Mouse (Mus musculus) left cerebral cortex, adult 8-10 months (tissue): ENCODE results near the gene Tmed11. TPM values are rescaled to one million over a fixed set of nuclear protein-coding genes. Genes with fewer than 3 reads are reported as not detected.
"Not testable (repeated sequence)": the region's sequence is repeated elsewhere in the genome, so short reads cannot be mapped to it uniquely, and the experiment has no call there.

ENCODE experiments used
- DNase-seq, 2 experiments: peaks; one replicate each; pipeline ENCODE4 v3.0.0; 2022; ENCODE audit warnings: low spot score in 2 of 2
- total RNA-seq, 4 experiments: library from RNA; stranded (reverse); gene quantifications; 2 replicates each; pipeline ENCODE4 v1.2.4; 2022

Tmed11 gene
- not detected for total RNA-seq

GRCm38 (mm10) chr5:108795263-108795662 lies at the start of gene Tmed11:
Gene Tmed11, minus strand, starts transcription at chr5:108795363.
- not testable (repeated sequence) for DNase-seq

GRCm38 (mm10) chr5:108836156-108836555 lies 41.0 kb upstream of the Tmed11 start:
- no peak for DNase-seq

DNA sequence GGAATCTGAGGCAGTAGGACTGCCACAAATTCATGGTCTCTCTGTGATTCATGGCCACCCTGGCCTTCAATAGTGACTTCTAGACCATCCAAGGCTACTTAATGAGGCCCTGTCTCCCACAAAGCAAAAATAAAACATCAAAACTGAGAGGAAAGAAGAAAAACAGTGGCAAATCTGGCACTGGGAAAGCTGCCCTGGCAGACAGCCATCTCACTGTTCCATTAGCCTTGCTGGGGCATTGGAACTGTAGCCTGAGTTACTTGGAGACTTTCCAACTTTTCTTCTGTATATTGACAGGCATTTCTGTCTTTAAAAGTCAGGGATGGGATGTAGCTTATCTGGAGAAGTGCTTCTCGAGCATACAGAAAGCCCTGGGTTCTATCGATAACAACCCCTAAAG lies 28.1 kb upstream of the Tmed11 start:
- DNase-seq = no peak

DNA sequence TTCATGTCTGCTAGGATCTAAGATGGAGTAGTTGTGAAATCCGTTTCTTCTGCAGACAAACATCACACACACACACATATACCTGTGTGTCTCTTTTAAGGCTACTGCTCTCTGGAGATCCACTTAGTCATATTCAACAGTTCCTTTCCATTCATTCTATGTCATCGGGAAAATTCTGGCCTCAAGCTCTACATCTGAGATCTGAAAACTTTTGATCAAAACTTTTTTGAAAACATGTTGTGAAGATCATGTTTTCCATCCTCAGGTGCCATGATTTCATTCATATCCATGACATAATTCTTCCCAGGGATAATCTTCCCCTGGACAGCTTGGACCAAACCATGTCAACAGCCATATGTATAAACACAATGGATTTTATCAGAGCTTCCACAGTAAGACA lies 13.6 kb upstream of the Tmed11 start, which contains the start of gene Vmn2r8:
Gene Vmn2r8 (minus strand): TSS at position 101 of the 400 bp plus-strand sequence.
- not testable (repeated sequence) for DNase-seq

DNA sequence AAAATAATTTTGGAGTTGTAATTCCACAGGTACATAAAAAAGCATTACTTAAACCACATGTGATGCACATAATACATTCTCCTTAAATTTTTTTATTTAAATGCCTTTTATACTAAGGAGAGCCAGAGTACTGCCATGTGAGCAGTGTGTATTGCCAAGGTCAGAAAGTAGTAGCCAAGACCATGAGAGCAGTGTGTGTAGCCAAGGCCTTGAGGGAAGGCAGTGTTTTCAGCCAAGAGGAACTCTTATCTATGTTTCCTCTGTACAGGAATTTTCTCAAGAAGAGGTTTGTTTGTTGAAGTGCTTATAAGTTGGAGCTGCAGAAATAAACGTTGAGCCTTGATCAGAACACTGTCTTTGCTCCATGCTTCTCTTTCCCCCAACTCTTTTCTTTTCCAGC lies 8.5 kb upstream of the Tmed11 start:
- no peak for DNase-seq

GRCm38 (mm10) chr5:108790385-108790784 lies 4.8 kb downstream of the Tmed11 start:
- not testable (repeated sequence) for DNase-seq

DNA sequence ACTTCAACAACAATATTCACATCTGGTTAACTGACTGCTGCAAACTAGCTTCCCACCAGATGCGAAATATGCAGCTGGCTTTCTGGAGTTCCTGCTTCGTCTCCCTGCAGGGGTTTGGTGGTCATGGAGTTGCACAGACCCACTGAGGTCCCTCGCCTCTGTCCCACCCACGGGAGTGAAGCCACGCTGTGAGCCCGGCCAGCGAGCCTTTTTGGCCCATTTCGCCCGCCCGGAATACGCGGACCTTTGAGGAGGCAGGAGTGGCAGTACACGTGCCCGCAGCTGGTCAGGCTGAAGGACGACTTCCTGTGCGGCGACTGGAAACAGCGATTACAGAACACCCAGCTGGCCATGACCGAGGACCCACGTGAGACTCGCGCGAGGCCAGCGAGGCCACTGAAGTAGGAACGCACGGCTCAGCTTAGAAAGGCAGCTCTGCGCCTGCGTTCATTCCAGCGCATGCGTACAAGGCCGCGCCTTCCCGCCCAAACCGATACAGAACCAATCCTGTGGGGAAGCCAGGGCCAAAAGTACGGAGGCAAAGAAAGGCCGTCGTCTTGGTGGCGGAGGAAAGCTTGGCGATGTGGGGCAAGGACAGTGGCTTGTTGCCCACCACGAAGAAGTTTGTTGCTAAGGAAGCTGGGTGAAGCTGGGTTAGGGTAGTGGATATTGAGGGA lies 20.4 kb downstream of the Tmed11 start, which contains the start of gene Rnf212:
Gene Rnf212 (minus strand): TSS at position 353 of the 677 bp plus-strand sequence.
- DNase-seq = no peak

DNA sequence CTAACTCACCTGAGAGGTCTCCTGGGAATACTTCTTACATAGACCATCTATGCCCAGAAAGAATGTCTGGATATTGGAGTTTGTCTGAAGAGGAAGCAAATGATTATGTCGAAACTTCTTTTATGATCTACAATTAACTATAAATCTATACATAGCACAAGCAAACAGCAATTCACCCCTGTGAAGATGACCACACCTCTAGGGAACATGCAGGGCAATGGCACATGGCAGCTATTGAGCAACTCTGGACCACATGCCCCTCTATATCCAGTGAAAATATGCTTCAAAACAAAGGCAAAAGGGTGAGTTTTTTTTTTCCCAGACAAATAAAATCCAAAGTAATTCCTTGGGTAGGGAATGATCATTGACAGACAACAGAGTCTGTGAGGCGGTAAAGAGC lies 35.2 kb downstream of the Tmed11 start:
- no peak for DNase-seq

DNA sequence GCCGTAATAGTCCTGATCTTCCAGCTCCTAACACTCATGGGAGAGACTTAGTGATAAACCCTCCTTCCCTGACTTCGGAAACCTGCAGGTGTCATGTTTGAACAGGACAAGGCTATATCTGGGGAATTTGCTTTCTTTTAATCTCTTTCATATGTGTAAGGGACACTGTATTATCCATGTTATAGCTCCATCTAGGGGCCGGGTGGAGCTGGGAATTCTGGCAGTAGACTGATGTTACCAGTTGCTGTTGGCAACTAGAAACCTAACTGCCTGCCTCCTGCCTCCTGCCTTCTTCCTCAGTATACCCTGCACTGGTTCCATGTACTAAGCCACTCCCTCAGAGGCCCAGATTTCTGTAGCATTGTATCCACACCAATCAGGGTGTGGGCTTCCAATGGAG lies 36.8 kb downstream of the Tmed11 start:
- DNase-seq = peak; percentile 2 to 8

DNA sequence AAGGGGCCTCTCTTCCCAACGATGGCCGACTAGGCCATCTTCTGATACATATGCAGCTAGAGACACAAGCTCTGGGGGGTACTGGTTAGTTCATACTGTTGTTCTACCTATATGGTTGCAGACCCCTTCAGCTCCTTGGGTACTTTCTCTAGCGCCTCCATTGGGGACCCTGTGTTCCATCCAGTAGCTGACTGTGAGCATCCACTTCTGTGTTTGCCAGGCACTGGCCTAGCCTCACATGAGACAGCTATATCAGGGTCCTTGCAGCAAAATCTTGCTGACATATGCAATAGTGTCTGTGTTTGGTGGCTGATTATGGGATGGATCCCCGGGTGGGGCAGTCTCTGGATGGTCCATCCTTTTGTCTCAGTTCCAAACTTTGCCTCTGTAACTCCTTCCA lies 43.9 kb downstream of the Tmed11 start:
- DNase-seq = not testable (repeated sequence)

- DNase-seq = no peak
These were observed 44.6 kb downstream of the Tmed11 start for GRCm38 (mm10) chr5:108750328-108751210.

- no peak for DNase-seq
These were observed 50.5 kb downstream of the Tmed11 start for GRCm38 (mm10) chr5:108744629-108745028.

DNA sequence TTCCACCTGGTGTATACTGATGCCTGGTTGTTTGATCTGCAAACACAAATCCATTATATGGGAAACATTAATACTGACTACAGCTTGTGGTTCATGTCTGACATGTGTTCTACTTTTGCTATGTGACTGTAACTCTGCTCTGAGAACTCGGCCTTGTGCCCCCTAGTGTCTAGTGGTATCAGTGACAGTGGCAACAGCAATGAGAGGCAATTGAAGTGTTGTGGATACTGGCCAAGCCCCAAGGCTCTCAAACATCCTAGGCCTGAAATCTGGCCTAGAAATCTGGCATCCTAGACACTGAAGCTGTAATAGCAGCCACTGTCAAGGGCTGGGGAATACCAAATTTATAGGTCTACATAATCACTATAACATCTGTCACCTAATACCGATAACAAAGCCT lies 51.3 kb downstream of the Tmed11 start:
- DNase-seq = no peak

DNA sequence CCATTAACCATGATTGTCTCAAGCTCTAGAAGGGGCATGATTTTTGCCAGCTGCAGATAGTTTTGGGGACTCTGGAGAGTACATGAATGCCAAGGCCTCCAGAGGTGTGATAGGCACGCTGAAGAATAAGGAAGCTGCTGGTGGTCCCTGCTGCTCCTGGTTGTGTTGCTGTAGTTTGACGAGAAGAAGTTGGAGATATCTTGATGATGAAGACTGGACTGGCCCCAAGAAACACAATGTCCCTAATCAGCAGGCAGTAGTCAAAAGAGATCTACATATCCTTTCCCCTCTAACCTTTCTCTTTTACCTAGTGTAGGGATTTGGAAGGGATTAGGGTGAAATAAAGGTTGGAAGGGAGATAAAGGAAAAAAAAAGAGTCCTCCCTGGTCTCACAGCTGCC lies 52.6 kb downstream of the Tmed11 start:
- no peak for DNase-seq

GRCm38 (mm10) chr5:108741844-108742243 lies 53.3 kb downstream of the Tmed11 start:
- no peak for DNase-seq

DNA sequence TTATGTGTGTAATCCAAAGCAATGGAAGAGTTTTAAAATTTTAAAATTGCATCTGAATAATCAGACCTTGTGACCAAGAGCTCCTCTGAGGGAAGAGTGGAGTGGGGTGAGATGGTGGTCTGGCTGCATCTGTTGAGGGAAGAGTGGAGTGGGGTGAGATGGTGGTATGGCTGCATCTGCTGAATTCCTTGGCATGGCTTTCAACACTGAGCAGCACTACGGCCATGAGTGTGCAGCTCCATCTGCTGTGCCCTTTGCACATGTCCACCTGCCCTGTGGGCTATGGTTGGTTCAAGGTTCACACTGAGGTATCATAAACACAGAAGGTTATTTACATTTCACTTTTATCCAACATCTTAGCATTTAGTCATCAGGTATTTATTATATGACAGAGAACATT lies 67.7 kb downstream of the Tmed11 start:
- DNase-seq = no peak

Other genes starting within 250 kb of the Tmed11 start
- 100 to 1,000 TPM; 724 to 785 (median 735) TPM for gene Cplx1, start 245.3 kb downstream of the Tmed11 start, total RNA-seq
- gene Gak, start 165.6 kb downstream of the Tmed11 start, total RNA-seq = 100 to 1,000 TPM in 1 of 4 experiments, 10 to 100 TPM in 3; 97.5 to 105 (median 99.5) TPM
- gene Tmem175, start 165.6 kb downstream of the Tmed11 start, total RNA-seq = 10 to 100 TPM; 37.1 to 43.1 (median 39.5) TPM
- 10 to 100 TPM; 19.0 to 25.3 (median 23.0) TPM for gene Idua, start 135.0 kb downstream of the Tmed11 start, total RNA-seq
- gene Dgkq, start 125.7 kb downstream of the Tmed11 start, total RNA-seq = 10 to 100 TPM; 47.3 to 67.4 (median 51.3) TPM
- 1 to 10 TPM; 1.0 to 1.3 (median 1.1) TPM for gene Slc26a1, start 119.8 kb downstream of the Tmed11 start, total RNA-seq
- gene Fgfrl1, start 103.0 kb downstream of the Tmed11 start, total RNA-seq = 10 to 100 TPM; 18.0 to 28.3 (median 25.3) TPM
- gene Rnf212, start 20.4 kb downstream of the Tmed11 start, total RNA-seq = not detected
- not detected for gene Vmn2r8, start 13.5 kb upstream of the Tmed11 start, total RNA-seq
- gene Vmn2r9, start 57.2 kb upstream of the Tmed11 start, total RNA-seq = not detected
- gene Vmn2r10, start 211.2 kb upstream of the Tmed11 start, total RNA-seq = not detected